Mouse (Mus musculus): ENCODE measurements around the gene Tbx3.

DNA sequence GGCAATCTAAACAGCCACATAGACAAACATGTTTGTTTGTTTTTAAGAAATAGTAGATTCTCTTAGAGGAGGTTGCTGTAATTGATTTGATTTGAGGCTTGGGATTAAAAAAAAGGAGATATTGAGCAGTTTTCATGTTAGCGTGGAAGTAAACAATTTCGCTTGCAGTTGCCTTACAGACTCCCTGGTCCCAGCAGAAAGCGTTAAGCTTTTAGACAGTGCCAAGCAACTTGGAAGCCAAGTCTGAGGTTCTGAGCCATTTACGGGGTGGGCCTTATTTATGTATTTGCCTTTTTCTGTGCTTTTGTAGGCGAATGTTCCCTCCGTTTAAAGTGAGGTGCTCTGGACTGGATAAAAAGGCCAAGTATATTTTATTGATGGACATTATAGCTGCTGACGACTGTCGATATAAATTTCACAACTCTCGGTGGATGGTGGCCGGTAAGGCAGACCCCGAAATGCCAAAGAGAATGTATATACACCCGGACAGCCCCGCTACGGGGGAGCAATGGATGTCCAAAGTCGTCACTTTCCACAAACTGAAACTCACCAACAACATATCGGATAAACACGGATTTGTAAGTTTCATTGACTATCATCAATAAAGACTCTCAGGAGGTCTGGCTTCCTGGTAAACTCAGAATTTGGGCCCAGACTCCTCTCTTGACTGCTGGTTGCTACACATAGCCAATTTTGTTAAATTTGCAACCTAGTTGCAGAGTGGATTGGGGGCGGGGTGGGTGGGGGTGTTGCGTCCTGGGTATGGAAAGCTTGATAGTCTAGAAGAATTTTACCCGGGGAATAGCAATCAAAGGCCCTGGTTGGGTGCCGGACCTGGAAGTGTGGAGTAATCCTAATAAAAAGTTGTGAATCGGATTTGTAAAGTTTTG lies 3.5 kb downstream of the Tbx3 start:
- TF ChIP-seq TAL1 (IDR thresholded peaks at IDR 0.05; ENCODE audit: low read length) (no peak), GATA1 (IDR thresholded peaks at IDR 0.05; ENCODE audit: low read length) (no peak)
